Mouse (Mus musculus): Measurements from ENCODE around the gene Styk1. TPM values are rescaled to one million over a fixed set of nuclear protein-coding genes. Genes with fewer than 3 reads are reported as not detected.

Gene Styk1
- under 1 TPM; 0.14 to 0.25 TPM for total RNA-seq (2021)

- intact Hi-C loops (cut with DNase I) = loop anchor here (5.0 to 10.0 kb wide), 4 partner anchors 61 to 1809 kb away; partner anchors contain the start of genes Klre1 and Magohb
- peak; percentile 86 to 90 for DNase-seq (ENCODE audit: low spot score in 2 of 2)
These were observed at the start of gene Styk1 for GRCm38 (mm10) chr6:131353352-131353919. Gene Styk1, minus strand, starts transcription at chr6:131353597.

DNA sequence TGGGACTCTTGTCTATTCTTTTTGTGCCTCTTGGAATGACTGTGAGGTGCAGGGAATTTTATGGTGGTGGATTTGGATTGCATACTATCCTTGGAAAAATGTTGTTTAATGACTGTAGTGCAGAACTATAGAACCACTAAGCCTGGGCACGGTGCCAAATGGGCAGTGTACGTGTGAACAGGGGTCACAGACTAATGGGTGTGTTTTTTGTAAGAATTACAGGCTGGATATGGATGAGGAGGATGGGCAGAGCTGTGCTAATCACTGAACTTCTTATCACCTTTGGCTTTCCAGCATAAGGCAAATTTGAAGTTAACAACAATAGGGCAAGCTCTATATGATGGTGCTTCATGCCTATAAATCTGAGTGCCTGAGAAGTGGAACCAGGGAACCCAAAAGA, 49.6 kb upstream of the Styk1 start:
- intact Hi-C loops (cut with DNase I) = no loop called here
- no peak for DNase-seq (ENCODE audit: low spot score in 2 of 2)

DNA sequence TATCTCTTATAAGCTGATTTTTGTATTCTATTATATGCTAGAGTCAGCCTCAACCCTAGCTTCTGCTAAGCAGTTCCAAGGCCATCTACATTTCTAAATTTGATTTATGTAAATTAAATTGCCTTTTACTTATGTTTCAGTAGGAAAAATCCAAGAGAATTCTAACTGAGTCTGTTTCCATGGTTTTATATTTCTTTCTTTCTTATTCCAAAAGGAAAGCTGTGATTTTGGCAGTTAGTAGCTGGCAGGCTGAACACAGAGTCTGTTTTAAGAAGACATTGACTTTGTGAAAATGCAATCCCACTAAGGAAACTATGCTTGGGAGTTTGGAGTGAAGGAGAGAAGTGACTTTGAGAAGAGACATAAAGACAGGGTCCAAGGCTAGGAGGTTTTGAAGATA, 49.2 kb upstream of the Styk1 start:
- intact Hi-C loops (cut with DNase I) = no loop called here
- peak in 1 of 2 experiments; percentile 67 for DNase-seq (ENCODE audit: low spot score in 2 of 2)

GRCm38 (mm10) chr6:131401259-131401658, 47.9 kb upstream of the Styk1 start:
- intact Hi-C loops (cut with DNase I) = no loop called here
- no peak for DNase-seq (ENCODE audit: low spot score in 2 of 2)

GRCm38 (mm10) chr6:131396650-131397049, 43.3 kb upstream of the Styk1 start:
- intact Hi-C loops (cut with DNase I) = no loop called here

GRCm38 (mm10) chr6:131393873-131394660, 40.7 kb upstream of the Styk1 start:
- intact Hi-C loops (cut with DNase I) = no loop called here
- DNase-seq (ENCODE audit: low spot score in 2 of 2) = no peak

More at GRCm38 (mm10) chr6:131396650-131397049, 43.3 kb upstream of the Styk1 start:
- DNase-seq (ENCODE audit: low spot score in 2 of 2) = no peak

GRCm38 (mm10) chr6:131388040-131389021, 34.9 kb upstream of the Styk1 start, which contains the start of gene Ybx3:
Gene Ybx3, minus strand, starts transcription at chr6:131388476.
- DNase-seq (ENCODE audit: low spot score in 2 of 2) = peak; percentile 86 to 91
- intact Hi-C loops (cut with DNase I) = loop anchor here (2.0 kb wide), 1 partner anchor 30 kb away; no protein-coding TSS in a partner anchor

GRCm38 (mm10) chr6:131387221-131388039, 34.0 kb upstream of the Styk1 start:
- DNase-seq (ENCODE audit: low spot score in 2 of 2) = peak; percentile 77 to 95
- intact Hi-C loops (cut with DNase I) = loop anchor here (2.0 kb wide), 1 partner anchor 31 kb away; no protein-coding TSS in a partner anchor

DNA sequence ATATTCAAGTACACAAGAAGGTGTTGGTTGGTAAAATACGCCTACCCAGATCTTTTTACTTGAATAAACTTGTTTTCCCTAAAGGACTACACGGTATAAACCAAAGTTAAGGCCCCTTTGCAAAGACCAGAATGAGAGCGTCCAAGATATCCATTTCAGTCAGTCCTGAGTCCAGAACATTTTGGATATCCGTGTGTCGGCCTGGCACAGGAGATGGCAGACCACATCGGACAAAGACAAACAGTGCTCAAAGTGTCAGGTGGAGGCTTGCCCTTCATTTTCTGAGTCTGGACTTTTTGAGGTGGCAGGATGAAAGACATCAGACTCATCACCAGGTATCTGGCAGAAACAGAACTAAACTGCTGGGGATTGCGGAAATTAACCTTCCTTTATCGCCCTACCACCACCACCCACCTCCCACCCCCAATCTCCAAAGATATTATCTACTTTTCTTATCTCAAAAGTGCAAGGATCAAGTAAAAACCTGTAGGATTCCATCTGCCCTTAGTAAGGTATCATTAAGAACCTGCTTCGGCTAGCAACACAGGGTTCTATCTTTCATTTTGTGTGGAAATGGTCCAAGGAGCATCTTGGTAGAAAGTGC, 33.1 kb upstream of the Styk1 start:
- no peak for DNase-seq (ENCODE audit: low spot score in 2 of 2)
- intact Hi-C loops (cut with DNase I) = no loop called here

DNA sequence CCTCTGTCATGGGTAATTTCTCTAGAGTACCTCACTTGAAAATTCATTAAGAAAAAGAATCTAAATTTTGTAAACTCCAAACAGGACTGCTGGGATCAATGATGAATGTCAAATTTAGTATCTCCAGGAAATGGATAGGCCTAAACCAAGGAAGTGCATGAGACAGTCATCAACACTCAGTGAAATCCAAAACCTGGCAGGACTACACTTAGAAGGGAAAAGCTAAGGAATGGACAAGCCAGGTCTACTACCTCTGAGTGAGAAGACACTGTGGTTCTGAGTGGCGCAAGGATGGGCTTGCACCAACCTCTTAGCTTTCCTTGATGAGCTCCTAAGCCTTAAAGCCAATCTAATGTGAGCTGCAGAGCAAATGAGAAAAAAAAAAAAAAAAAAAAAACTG, 32.1 kb upstream of the Styk1 start:
- intact Hi-C loops (cut with DNase I) = no loop called here
- no peak for DNase-seq (ENCODE audit: low spot score in 2 of 2)

DNA sequence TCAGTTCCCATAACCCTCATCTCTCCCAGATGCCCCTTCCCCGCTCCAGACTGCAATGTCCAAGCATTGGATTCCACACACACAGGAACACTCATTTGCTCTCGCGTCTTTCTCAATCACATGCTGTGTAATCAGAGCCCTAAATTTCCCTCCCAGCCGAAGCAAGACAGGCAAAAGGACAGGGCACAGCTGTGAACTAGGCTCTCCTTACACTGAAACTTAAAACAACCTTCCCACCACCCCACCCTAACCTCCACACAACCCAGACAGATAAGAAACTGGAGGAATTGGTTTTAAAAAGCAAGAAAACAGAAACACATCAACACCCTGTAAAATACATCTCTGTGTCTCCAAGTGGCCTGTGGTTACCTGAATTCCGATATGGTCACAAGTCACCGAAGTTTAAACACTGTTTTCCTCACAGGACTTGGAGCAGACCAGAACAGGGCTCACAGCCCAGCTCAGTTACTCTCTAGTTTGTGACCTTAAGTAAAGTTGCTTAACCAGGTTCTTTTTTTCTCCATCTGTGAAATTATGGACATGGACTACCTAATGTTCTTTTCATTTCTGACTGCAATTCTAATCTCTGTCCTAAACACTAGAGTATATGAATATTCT, 30.4 kb upstream of the Styk1 start:
- intact Hi-C loops (cut with DNase I) = no loop called here

DNA sequence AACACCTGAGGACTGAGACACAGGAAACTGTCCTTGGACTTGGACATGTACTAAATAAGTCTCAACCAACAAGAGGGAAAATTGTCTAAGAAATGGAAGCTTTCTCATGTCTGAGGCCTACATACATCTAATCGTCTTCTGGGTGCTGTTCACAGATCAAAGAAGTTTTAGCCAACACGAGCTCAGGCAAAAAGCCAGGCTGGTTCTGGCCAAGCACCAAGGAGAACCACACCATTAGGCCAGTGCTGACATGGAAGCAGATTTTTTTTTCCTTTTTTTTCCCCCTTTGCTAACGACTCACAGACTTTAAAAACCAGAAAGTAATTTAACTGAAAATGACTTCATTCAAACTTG, 29.6 kb upstream of the Styk1 start:
- intact Hi-C loops (cut with DNase I) = no loop called here
- no peak for DNase-seq (ENCODE audit: low spot score in 2 of 2)

More for the DNA sequence above, 30.4 kb upstream of the Styk1 start:
- no peak for DNase-seq (ENCODE audit: low spot score in 2 of 2)

DNA sequence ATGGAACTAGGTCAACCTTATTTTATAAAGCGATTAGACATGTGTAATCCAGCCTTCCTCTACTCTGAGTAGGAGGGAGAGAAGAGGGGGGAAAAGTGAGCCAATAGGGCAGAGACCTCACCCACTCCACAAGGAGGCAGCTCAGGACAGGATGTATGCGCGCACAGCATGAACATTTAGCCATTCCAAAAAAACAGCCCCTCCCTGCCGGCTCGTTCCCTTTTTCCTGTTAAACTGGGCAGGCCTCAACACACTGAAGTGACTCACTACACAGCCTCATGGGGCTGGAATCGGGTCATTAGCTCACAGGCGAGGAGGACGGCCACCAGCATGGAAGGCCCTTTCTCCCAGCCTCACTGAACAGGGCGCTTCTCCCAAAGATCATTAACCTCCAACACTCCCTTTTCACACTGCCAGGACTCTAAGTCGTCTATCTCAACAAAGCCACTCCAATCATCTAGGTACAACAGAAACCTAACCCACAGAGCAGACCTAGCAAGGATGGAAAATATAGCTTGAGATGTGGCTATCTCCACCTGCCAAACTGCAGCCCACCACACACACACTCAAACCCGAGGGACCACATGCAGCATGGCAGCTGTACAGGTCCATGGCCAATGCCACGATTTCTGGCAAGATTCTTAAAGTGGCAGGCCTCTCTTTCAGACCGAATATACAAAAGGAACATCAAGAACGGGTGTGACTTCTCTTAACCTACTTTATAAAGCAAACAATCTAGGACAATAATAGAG, 29.0 kb upstream of the Styk1 start:
- intact Hi-C loops (cut with DNase I) = no loop called here
- peak in 1 of 2 experiments; percentile 30 for DNase-seq (ENCODE audit: low spot score in 2 of 2)

DNA sequence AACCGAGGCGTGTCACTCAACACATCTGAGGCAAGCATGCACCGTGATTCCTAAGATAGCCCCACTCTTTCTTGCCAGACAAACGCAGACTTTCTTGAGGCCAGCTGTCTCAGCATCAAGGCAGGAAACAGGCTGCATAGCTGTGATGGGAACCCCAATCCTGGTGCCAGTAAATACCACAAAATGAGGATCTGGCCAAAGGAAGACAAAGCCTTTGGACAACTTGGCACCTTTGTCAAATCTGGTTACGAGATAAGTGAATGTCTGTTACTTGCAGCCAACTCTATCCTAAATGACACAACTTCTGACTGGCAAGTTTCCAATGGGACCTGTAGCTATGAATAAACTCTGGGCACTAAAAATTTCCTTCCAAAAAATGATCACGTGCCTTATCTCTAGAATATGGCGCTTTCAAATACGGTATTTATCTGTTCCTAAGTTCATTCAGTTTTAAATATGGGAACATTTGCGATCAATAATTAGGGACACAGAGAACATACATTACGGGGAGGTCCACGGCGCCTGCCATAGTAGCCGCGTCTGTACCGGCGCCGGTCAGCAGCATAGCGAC, 25.5 kb upstream of the Styk1 start:
- intact Hi-C loops (cut with DNase I) = no loop called here
- no peak for DNase-seq (ENCODE audit: low spot score in 2 of 2)

GRCm38 (mm10) chr6:131377378-131377777, 24.0 kb upstream of the Styk1 start:
- DNase-seq (ENCODE audit: low spot score in 2 of 2) = no peak
- intact Hi-C loops (cut with DNase I) = no loop called here

GRCm38 (mm10) chr6:131374594-131375340, 21.4 kb upstream of the Styk1 start:
- intact Hi-C loops (cut with DNase I) = no loop called here
- peak in 1 of 2 experiments; percentile 28 for DNase-seq (ENCODE audit: low spot score in 2 of 2)

Data from left cerebral cortex, postnatal 25 days (tissue).